Mouse (Mus musculus) spleen, adult 12 weeks (tissue): ENCODE data around the gene Mysm1.
A peak's percentile ranks its signal among the peaks of the same experiment; 100 is the strongest.

Experiments
- DNase-seq: peaks from one replicate; pipeline ENCODE4 v3.0.0; 2022; ENCODE audit warnings: low spot score

Gene Mysm1

DNA sequence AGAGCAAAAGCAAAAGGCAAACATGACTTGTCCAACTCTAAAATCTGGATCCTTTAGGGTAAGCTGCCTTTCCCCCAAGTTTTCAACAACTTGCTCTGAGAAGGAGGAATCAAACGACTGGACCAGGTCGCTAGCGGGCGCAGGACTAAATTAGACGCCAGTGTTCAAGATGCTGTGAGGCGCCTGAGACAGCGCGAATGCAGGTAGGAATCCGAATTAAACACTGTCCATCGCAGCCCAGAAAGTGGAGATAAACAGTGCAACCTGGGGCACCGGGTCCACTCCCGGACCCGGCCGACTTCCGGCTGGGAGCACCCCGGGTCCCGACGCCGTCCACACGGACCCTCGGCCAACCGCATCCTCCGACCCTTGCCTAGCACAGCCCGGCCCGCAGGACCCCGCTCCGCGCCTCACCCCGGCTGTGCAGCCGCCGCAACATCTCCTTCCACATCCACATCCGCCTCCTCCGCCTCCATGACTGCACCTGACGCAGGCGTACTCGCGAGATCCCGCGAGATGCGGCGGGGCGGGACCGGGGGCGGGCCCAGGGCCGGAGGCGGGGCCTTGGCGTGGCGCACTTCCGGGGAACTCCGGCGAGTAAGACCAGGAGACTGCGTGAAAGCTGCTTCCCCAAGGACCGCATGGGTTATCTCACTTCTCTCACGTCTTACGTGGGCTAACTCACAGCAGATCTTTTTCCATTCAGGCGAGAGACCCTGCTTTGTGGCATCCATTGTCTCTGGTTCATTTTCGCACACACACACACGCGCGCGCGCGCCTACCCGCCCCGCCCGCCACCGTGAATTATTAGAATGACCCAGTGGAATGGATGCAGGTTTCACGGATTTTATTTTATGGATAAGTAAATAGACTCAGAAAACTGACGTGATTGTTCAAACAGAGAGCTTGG, at the start of gene Mysm1:
TSS of gene Mysm1 (minus strand) at position 511 of the 910 bp plus-strand sequence.
- DNase-seq: peak; percentile 94

DNA sequence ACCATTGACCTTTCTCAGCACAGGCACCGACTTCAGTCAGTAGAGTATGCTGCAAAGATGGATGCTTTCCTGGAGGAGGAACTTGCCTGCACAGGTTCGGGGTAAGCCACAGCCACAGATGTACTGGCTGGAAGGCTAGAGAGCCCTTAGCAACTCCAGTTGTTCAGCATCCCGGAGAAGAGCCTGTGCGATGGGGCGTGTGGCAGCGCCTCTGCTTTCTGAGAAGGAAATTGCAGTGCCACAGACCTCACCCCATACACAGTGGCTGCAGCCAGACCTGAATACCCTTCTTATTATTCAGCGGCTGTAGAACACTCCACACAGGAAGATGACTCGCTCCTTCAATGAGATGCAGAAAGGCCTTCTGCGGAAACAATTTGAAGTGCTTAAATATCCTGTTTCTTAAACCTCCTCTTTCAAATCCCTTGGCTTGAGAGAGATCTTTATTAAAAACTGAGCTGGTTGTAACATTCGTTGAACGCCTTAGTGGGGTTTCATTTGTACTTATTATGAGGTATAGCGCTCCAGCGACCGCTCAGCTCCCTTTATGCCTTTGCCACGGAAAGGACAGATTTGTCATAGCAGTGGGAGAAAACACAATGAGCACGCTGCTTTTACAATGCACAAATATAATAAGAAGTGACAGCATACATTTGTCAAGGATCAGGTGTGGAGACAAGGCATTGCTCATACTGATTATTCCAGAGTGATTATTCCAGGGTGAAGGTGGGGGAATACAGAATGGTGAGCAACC, 47.1 kb upstream of the Mysm1 start:
- no peak for DNase-seq

DNA sequence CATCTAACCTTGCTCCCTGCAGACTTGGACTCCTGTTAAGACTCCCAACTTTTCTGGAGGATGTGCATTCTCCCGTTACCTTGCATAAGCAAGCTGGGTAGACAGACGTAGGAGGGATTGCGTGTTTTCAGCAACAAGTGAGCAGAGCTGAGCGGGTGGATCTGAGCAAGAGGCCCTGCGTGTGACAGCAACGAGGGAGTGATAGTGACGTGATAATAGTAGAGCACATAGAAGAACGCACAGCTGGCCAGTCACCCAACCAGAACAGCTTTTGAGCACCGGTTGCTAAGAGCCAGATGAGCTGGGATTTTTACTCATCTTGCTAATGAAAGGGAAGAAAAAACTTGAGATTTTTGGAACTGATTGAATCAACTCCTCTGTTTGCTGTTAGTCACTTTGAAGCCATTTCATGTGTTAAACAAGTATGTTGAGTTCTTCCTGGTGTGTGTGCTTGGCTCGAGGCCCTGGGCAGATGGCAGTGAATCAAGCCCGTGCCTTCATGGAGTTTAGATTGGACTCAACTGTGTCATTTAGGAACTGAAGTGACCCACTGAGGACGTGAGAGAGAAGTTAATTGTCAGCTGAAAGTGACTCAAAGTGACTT, 44.6 kb upstream of the Mysm1 start:
- no peak for DNase-seq

DNA sequence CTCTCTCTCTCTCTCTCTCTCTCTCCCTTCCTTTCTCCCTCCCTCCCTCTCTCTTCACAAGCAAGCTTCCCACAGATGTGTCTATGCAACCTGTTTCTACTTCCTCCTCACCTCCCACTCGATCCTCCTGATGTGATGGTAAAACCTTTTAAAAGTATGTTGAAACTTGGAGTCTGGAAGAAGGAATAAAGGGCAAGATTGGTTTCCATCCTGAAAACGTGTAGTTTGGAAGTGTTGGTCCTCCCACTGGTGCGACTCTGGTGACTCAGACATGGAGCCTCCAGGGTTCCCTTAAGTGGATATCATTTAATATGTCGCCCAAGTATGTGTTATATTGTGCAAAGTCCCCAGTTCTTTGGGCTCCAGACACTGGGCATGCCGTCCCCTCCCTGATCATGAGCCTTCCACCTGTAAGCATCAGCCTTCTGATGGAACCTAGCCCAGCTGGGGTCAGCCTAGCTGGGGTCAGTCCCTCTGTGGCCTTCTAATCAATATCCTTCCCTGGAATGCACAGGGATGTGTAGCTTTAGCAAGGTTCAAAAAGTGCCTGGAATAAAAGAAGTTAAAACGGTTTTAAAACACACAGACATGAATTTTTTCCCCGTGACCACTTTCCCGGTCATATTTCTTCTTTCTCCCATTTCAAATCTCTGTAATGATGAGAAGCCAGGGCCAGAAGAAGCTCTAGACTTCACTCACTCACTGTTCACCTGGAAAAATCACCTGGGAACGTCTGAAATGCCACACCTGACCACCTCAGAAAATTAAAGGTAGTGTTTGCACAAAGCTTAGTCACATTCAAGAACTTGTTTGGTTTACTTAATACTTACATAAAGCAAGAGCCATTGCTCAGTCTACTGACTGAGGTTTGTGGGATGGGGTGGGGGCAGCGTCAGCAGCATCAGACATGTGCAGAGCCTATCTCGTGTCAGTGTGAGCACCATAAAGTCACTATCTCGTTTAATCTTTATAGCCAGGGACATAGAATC, 43.0 kb upstream of the Mysm1 start:
- DNase-seq: no peak

DNA sequence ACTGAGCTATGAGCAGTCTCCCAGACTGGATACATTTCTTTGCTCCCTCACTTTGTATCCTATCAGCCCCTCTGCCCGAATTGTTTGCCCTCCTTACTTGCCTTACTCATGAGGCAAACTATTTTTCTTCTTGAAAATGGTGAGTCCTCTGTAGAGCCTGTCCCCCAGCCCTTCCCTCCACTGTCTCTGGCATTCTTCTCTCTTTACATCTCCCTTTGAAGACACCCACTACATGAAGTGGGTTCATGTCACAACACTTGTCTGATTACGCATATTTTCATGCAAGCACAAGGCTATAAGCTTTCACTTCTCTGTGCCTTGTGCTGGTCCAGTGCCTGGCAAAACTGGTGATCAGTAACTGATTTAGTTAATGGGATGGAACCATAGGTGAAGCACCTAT, 41.3 kb upstream of the Mysm1 start:
- no peak for DNase-seq

DNA sequence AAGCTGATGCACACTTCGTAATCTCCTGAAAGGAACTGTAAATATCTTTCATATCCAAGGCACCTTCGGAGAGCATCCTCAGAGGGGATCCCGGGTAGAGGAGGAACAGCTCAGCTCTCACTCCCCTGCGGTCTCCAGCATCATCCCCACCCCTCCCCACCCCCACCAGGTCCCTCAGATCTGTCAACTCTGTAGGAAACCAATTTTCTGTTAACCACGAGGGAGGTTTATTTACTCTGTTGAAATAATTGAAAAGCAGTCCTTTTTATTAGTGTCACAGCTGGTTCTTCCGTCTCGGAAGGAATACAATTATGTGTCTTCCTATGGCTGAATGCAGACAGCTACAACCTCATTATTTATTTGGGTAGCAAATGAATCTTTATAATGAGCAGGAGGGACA, 39.3 kb upstream of the Mysm1 start:
- no peak for DNase-seq

DNA sequence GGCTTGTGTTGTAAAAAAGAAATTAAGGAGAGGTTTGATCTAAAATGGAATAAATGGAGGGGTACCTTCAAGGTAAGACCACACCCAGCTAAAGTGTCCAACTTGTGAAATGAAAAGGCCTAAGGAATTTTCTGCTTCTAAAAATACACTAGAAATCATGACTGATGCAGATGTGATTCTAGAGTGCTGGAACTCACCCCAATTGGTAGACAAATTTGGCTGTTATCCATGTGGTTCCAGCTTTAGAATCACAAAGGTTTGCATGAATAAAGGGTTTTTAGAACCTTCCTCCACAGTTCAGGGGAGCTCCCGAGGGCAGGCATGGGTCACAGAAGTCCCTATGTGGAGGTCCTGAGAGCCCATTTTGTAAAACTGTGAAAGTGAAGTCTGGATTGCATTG, 33.8 kb upstream of the Mysm1 start:
- DNase-seq: no peak

DNA sequence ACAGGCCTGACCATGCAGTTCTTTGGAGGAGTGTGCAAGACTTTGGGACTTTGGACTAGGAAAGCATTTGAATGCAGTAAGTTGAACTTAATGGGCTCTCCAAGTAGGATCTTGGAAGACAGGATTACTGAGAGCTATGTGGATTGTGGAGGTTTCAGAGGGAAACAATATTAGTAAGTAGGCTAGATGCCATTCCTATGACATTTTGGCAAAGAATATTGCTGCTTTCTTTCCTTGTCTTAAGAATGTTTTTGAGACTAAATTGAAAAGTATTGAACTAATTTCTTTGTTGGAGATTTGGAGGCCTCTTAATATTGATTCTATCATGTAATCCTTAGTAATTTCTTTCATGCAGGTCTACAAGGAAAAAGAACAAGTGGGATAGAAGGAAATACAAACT, 33.4 kb upstream of the Mysm1 start:
- no peak for DNase-seq

DNA sequence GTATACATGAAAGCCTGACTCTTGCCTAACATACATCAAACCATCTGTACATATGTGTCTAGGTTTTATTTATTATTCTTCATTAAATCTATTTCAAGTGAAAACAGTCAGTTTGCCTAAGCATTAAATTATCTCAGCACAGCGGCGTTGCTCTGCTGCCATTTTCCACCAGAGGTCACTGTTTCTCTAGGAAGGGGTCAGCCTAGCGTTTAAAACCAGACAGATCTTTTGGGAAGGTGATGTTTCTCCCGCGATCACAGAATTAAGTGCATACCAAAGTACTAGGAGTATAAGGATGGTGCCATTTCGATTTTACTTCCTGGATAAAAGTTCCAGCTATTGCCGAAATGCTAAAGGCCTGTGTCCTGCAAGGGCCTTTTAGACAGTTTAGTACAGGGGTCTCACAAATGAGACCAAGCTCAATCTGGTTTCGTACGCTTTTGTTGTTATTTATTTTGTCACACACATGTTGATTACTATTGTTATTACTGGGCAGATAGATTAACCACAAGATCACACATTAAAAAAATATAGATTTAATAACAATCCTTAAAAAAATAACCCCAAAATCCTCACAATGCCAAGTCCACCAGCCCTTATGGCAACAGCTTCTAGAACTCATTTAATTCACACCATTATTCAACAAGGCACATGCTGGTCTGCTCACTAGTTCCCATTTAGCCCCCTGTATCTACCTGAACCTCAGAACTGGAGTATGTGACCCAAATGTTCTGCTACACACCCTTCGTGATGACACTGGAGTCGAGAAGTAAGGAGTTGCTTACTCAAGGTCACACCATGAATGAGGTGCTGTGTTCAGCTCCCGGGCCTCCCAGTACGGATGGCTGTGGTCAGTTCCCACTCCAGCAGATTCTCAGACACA, 29.5 kb upstream of the Mysm1 start:
- DNase-seq: peak; percentile 8

DNA sequence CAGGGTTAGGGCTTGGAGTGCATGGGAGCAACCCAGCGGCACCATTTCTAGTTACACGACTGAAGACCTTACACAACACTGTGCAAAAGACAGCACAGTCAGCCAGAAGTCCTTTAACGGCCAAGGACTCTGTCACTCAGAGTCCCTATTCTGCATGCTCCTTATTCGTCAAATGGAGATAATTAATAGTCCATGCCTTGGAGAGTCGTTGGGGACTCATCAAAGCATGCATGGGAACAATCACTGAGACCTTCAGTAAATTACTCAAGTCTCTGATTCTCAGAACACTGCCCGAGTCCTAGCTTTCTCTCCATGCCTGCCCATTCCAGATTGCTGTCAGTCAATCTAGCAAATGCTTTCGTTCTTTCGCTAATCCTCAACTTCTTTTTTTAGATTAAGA, 28.9 kb upstream of the Mysm1 start:
- no peak for DNase-seq

DNA sequence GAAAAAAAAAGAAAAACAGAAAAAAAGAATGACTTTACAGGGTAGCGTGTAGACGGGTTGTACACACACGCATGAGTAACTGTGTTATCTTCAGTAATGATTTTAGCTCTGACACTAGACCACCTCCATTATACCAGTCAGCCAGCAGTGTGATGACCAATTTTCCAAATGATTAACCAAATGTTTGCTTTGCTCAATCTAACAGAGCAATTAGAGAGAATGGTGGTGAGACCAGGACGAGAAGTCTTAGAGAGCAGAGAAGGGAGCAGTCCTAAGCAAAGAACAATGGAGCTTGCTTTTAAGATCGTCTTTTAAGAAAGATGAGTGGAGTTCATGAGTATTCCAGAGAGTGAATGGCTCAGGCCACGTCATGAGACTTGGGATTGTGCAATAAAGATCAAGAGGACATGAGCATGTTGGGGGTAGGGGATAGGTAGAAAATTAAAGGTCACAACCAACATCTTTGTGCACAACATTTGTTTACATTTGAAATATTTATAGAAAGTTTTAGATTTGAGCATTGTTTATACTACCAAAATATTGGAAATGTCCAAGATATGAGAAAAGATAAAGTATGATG, 26.4 kb upstream of the Mysm1 start:
- DNase-seq: no peak

DNA sequence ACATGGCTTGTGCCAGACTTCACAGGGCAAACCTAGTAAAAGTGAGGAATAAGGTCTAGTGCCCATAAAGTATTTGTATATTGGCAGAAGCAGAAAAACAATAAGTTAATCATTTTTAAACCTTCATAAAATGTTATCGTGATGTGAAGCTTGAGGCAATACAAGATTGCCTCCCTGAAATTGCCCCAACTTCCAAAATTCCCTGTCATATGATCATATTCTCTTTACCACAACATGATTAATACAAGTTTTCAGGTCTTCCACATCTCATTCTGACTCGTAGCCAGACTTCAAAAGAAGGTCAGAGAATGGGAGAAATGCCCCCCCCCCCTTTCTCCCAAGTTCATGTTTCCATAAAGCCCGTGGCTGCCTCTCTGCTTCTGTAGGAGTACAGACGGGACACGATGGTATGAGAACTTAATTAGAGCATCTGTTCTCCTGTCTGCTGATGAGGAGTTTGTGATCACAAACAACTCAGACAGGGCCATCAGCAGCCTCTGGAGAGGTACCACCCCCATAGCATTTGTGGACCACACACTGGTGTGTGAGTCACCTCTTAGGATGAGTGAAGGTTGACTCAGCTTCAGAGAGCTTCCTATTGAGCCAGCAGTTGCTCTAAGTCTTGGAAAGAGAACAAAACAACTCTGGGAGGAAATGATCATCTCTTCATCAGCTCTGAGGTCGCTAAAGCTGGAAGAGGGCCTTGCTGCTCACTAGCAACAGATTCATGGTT, 22.3 kb upstream of the Mysm1 start:
- no peak for DNase-seq

DNA sequence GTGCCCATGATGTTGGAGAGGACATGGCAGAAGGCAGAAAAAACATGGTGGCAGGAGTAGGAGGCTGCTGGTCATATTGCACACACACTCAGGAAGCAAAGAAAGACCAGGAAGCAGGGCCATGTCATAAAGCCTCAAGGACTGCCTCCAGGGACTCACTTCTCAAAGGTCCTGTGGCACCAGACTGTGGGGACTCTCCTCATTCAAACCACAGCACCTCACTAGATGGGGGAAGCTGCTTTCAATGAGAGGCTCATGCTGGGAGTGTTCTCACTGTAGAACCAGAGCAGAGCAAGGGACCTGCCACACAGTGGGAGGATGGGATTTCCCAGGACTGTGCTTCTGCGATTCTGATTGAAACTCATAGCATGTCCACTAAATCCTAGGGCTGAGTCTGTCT, 21.2 kb upstream of the Mysm1 start:
- DNase-seq: no peak

DNA sequence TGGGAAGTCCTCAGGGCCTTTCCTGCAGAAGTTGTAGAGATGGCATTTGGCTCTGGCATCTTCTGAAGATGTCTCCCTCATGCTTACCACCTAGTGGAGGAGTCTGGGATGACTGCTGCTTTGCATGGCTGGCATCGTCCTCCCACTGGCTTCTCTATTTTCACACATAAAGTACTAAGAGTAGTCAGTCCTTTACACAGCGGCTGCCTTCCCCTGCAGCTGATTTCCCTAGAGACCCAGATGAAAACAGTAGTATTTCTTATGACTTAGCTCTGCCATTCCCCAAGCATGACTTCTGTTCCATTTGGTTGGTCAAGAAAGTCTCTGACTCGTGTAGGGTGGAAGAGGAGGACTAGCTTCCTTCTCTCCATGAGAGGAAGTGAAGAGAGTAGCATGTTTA, 20.3 kb upstream of the Mysm1 start:
- DNase-seq: peak; percentile 10

DNA sequence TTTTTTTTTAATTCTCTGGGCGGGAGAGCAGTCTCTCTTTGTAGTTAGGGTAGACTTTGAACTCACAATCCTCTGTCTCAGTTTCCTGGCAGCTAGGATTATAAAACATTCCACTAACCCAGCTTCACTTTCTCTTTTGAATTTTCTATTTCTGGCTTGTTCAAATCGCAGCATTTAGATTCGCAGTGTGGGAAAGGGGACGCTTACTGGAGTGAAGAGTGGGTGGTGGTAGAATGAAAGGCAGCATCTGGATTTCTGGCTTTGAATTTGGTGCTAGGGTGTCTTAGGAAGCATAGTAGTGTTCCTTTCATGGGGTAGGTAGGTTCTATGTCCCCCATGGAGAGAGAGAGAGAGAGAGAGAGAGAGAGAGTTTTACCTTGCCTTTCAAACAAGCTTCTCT, 17.0 kb upstream of the Mysm1 start:
- no peak for DNase-seq

DNA sequence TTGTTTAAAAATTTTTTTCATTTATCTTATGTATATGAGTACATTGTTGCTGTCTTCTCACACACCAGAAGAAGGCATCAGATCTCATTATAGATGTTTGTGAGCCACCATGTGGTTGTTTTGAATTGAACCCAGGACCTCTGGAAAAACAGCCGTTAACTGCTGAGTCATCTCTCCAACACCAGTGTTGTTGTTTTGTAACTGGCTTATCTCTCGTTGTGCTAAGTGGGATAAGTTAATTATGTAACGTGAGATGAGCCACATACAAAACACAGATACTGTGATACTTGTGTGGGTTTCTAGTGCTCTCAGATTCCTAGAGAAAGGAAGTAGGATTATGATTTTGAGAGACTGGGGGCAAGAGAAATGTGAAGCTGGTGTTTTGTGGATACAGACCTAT, 11.3 kb upstream of the Mysm1 start:
- no peak for DNase-seq

DNA sequence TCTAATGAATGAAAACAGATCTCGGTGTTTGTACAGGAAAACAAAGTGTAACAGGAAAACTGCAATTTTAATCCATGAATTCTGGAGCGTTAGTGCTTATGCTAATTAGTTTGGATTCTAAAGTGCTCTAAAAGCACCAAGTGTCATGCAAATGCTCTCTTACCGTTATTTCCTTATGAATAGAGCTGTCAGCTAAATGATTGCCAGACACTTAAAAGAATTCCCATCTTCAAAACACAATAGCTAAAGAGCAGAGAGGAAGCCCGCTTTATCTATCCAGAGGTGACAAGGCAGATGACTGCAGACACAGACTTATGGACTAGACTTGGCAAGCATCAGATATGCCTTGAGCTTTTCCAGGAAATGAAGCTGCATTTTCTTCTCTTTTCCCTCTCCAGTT, 8.8 kb upstream of the Mysm1 start:
- no peak for DNase-seq

DNA sequence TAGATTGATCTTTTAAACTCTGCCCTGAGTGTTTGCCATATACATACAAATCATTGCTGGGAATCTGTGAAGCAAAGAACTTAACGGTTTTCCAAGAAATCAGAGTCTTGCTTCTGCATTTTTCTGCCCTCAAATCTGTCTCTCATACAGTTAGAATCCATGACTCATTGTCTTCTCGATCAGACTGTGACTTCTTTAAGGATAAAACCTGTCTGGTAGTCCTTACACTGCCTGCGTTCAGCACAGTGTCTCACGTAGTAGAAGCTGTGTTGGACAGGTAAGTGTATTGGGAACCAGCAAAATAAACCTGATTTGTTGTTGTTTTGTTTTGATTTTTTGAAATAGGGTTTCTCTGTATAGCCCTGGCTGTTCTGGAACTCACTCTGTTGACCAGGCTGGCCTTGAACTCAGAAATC, 608 bp upstream of the Mysm1 start:
- DNase-seq: no peak

DNA sequence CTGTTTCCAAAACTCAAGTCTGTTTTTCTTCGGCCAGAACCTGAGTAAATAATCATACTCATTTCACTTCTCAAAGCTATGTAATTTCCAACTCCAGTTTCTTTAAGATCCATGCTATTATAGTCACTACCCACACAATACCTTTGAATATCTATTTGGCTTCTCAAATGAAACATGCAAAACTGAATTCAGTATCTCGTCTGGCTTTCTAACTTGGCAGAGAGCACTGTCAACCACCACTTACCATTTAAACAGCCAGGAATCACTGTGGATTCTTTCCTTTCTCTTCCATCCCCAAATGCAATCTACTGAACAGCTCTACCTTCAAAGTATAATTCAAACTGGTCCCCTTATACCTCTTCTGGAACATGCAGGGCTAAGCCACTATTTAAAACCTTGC, 5.6 kb downstream of the Mysm1 start:
- DNase-seq: no peak

DNA sequence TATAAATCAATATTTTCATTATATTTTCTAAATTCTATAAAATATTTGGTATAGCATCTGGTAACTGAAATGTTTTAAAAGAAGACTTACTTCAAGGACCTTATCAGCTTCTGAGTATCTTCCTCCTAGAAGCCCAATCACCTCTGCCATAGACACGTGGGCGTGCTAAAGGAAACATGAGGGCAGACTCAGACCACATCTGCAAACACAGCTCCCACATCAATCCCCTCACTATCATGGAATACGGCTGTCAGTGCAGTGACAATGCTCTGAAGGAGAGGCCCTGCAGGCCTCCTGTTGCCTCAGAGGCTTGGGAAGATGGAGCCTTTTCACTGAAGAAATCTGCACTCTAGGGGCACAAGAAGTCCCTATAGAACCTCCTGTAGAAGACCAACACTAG, 26.1 kb downstream of the Mysm1 start:
- no peak for DNase-seq
